Mouse (Mus musculus) CD4-positive, CD25-positive, alpha-beta regulatory T cell, adult 9 weeks (primary cell): ENCODE results near the gene Vmn2r109. TPM values are rescaled to one million over a fixed set of nuclear protein-coding genes. Genes with fewer than 3 reads are reported as not detected.

Experiments used
- polyA plus RNA-seq: library from polyadenylated mRNA; unstranded; fragments of 100-300 nt; shearing (Covaris generic); gene quantifications from one replicate; pipeline ENCODE4 v1.2.1, GENCODE M21; 2017

Vmn2r109 gene
- polyA plus RNA-seq, result not detected

GRCm38 (mm10) chr17:20564656-20565055, at the start of gene Vmn2r109:
Vmn2r109 (minus strand) TSS chr17:20564756.

GRCm38 (mm10) chr17:20596323-20596722, 31.8 kb upstream of the Vmn2r109 start, which contains the start of gene Vmn2r110:
Vmn2r110 (minus strand) TSS chr17:20596423.

GRCm38 (mm10) chr17:20497858-20498257, 66.7 kb downstream of the Vmn2r109 start, which contains the start of gene Vmn1r225:
Vmn1r225 (plus strand) TSS chr17:20498158.

Other genes with a start within 250 kb of the Vmn2r109 start
- not detected for gene Vmn2r107, start 219.5 kb downstream of the Vmn2r109 start, polyA plus RNA-seq
- not detected for gene Vmn1r224, start 150.6 kb downstream of the Vmn2r109 start, polyA plus RNA-seq
- gene Vmn2r108, start 83.4 kb downstream of the Vmn2r109 start, polyA plus RNA-seq, result not detected
- gene Vmn1r225, start 66.6 kb downstream of the Vmn2r109 start, polyA plus RNA-seq, result not detected
- 0.05 TPM for gene Vmn2r110, start 31.7 kb upstream of the Vmn2r109 start, polyA plus RNA-seq
- not detected for gene Fpr-rs3, start 60.1 kb upstream of the Vmn2r109 start, polyA plus RNA-seq
- not detected for gene Vmn1r226, start 118.1 kb upstream of the Vmn2r109 start, polyA plus RNA-seq
- gene Vmn1r227, start 165.1 kb upstream of the Vmn2r109 start, polyA plus RNA-seq, result not detected
- gene Vmn1r228, start 221.4 kb upstream of the Vmn2r109 start, polyA plus RNA-seq, result not detected
- not detected for gene Vmn1r229, start 246.8 kb upstream of the Vmn2r109 start, polyA plus RNA-seq